Mouse (Mus musculus): ENCODE results near the gene Cacna1c. TPM values are rescaled to one million over a fixed set of nuclear protein-coding genes. Genes with fewer than 3 reads are reported as not detected.

Cacna1c gene
- polyA plus RNA-seq, 1 experiment from 2014 or later = 7.1 TPM

- H3K9ac ChIP-seq (replicated peaks; ENCODE audit: low read length) = no peak overlapping the region
These were observed 123.4 kb downstream of the Cacna1c start for GRCm38 (mm10) chr6:119072772-119073171.

GRCm38 (mm10) chr6:119070771-119071170, 125.4 kb downstream of the Cacna1c start:
- DNase-seq = no peak
- 76% methylated on average over 4 of the region's 4 CpGs for WGBS
- no peak for ATAC-seq (ENCODE audit: low FRiP score, low TSS enrichment)
- Histone ChIP-seq H3K4me3 (replicated peaks; ENCODE audit: low read depth, low read length) (no peak overlapping the region), H3K9ac (replicated peaks; ENCODE audit: low read length) (no peak overlapping the region), H3K4me2 (ENCODE audit: low read length) (no peak overlapping the region), H3K9me3 (ENCODE audit: control insufficient read depth, low read length) (no peaks in the 10 kb centered on the region), H3K4me1 (ENCODE audit: control insufficient read depth, insufficient read depth, low read length) (no peaks in the 10 kb centered on the region; the same call in 1 of the 2 replicates), H3K36me3 (ENCODE audit: control insufficient read depth, insufficient read depth, low read length) (no peaks in the 10 kb centered on the region), H3K27me3 (ENCODE audit: control insufficient read depth, insufficient read depth, low read length) (no peaks in the 10 kb centered on the region), H3K27ac (replicated peaks; ENCODE audit: low read depth, low read length) (no peak overlapping the region)

More at GRCm38 (mm10) chr6:119072772-119073171, 123.4 kb downstream of the Cacna1c start:
- ATAC-seq (ENCODE audit: low FRiP score, low TSS enrichment) = no peak
- Histone ChIP-seq H3K36me3 (ENCODE audit: control insufficient read depth, insufficient read depth, low read length) (no peaks in the 10 kb centered on the region), H3K27ac (replicated peaks; ENCODE audit: low read depth, low read length) (no peak overlapping the region), H3K4me3 (replicated peaks; ENCODE audit: low read depth, low read length) (no peak overlapping the region), H3K27me3 (ENCODE audit: control insufficient read depth, insufficient read depth, low read length) (no peaks in the 10 kb centered on the region), H3K9me3 (ENCODE audit: control insufficient read depth, low read length) (no peaks in the 10 kb centered on the region), H3K4me2 (ENCODE audit: low read length) (no peak overlapping the region), H3K4me1 (ENCODE audit: control insufficient read depth, insufficient read depth, low read length) (no peaks in the 10 kb centered on the region)
- DNase-seq = no peak
- WGBS = 74% methylated on average over 7 of the region's 7 CpGs

- no peak overlapping the region for H3K9ac ChIP-seq (replicated peaks; ENCODE audit: low read length)
- no peak for ATAC-seq (ENCODE audit: low FRiP score, low TSS enrichment)
- no peak for DNase-seq
- no peaks in the 10 kb centered on the region; the same call in 1 of the 2 replicates for H3K4me1 ChIP-seq (ENCODE audit: control insufficient read depth, insufficient read depth, low read length)
- whole genome bisulfite sequencing = 92% methylated on average over 3 of the region's 3 CpGs
- H3K4me3 ChIP-seq (replicated peaks; ENCODE audit: low read depth, low read length) = no peak overlapping the region
- no peaks in the 10 kb centered on the region for H3K36me3 ChIP-seq (ENCODE audit: control insufficient read depth, insufficient read depth, low read length)
- H3K9me3 ChIP-seq (ENCODE audit: control insufficient read depth, low read length) = no peaks in the 10 kb centered on the region
- H3K27me3 ChIP-seq (ENCODE audit: control insufficient read depth, insufficient read depth, low read length) = no peaks in the 10 kb centered on the region
- H3K27ac ChIP-seq (replicated peaks; ENCODE audit: low read depth, low read length) = no peak overlapping the region
- H3K4me2 ChIP-seq (ENCODE audit: low read length) = no peak overlapping the region
These were observed 125.9 kb downstream of the Cacna1c start for GRCm38 (mm10) chr6:119070351-119070750.

GRCm38 (mm10) chr6:119069145-119069544, 127.1 kb downstream of the Cacna1c start:
- Histone ChIP-seq H3K9ac (replicated peaks; ENCODE audit: low read length) (no peak overlapping the region), H3K4me1 (ENCODE audit: control insufficient read depth, insufficient read depth, low read length) (no peaks in the 10 kb centered on the region; the same call in 1 of the 2 replicates), H3K4me2 (ENCODE audit: low read length) (no peak overlapping the region), H3K27ac (replicated peaks; ENCODE audit: low read depth, low read length) (no peak overlapping the region), H3K4me3 (replicated peaks; ENCODE audit: low read depth, low read length) (no peak overlapping the region), H3K9me3 (ENCODE audit: control insufficient read depth, low read length) (no peaks in the 10 kb centered on the region), H3K27me3 (ENCODE audit: control insufficient read depth, insufficient read depth, low read length) (no peaks in the 10 kb centered on the region), H3K36me3 (ENCODE audit: control insufficient read depth, insufficient read depth, low read length) (no peaks in the 10 kb centered on the region)
- no peak for DNase-seq
- no peak for ATAC-seq (ENCODE audit: low FRiP score, low TSS enrichment)
- WGBS = 95% methylated on average over 5 of the region's 5 CpGs

GRCm38 (mm10) chr6:119068650-119069049, 127.6 kb downstream of the Cacna1c start:
- no peak overlapping the region for H3K4me2 ChIP-seq (ENCODE audit: low read length)
- WGBS = 80% methylated on average over 4 of the region's 4 CpGs
- no peak for ATAC-seq (ENCODE audit: low FRiP score, low TSS enrichment)

GRCm38 (mm10) chr6:119064961-119065360, 131.3 kb downstream of the Cacna1c start:
- H3K4me3 ChIP-seq (replicated peaks; ENCODE audit: low read depth, low read length) = no peak overlapping the region
- no peak overlapping the region for H3K9ac ChIP-seq (replicated peaks; ENCODE audit: low read length)
- ATAC-seq (ENCODE audit: low FRiP score, low TSS enrichment) (no peak), DNase-seq (no peak)
- no peak overlapping the region for H3K4me2 ChIP-seq (ENCODE audit: low read length)
- H3K27ac ChIP-seq (replicated peaks; ENCODE audit: low read depth, low read length) = no peak overlapping the region
- 89% methylated on average over 5 of the region's 5 CpGs for WGBS
- no peaks in the 10 kb centered on the region for H3K36me3 ChIP-seq (ENCODE audit: control insufficient read depth, insufficient read depth, low read length)
- H3K27me3 ChIP-seq (ENCODE audit: control insufficient read depth, insufficient read depth, low read length) = no peaks in the 10 kb centered on the region
- no peaks in the 10 kb centered on the region; the same call in 1 of the 2 replicates for H3K4me1 ChIP-seq (ENCODE audit: control insufficient read depth, insufficient read depth, low read length)
- no peaks in the 10 kb centered on the region for H3K9me3 ChIP-seq (ENCODE audit: control insufficient read depth, low read length)

More at GRCm38 (mm10) chr6:119068650-119069049, 127.6 kb downstream of the Cacna1c start:
- H3K9ac ChIP-seq (replicated peaks; ENCODE audit: low read length) = no peak overlapping the region
- no peak overlapping the region for H3K4me3 ChIP-seq (replicated peaks; ENCODE audit: low read depth, low read length)
- no peaks in the 10 kb centered on the region for H3K27me3 ChIP-seq (ENCODE audit: control insufficient read depth, insufficient read depth, low read length)
- no peaks in the 10 kb centered on the region for H3K36me3 ChIP-seq (ENCODE audit: control insufficient read depth, insufficient read depth, low read length)
- H3K9me3 ChIP-seq (ENCODE audit: control insufficient read depth, low read length) = no peaks in the 10 kb centered on the region
- no peaks in the 10 kb centered on the region; the same call in 1 of the 2 replicates for H3K4me1 ChIP-seq (ENCODE audit: control insufficient read depth, insufficient read depth, low read length)
- no peak overlapping the region for H3K27ac ChIP-seq (replicated peaks; ENCODE audit: low read depth, low read length)
- DNase-seq = no peak

- DNase-seq = no peak
- no peaks in the 10 kb centered on the region for H3K36me3 ChIP-seq (ENCODE audit: control insufficient read depth, insufficient read depth, low read length)
- no peak overlapping the region for H3K4me2 ChIP-seq (ENCODE audit: low read length)
- no peaks in the 10 kb centered on the region for H3K9me3 ChIP-seq (ENCODE audit: control insufficient read depth, low read length)
- no peak overlapping the region for H3K4me3 ChIP-seq (replicated peaks; ENCODE audit: low read depth, low read length)
- H3K9ac ChIP-seq (replicated peaks; ENCODE audit: low read length) = no peak overlapping the region
- H3K27me3 ChIP-seq (ENCODE audit: control insufficient read depth, insufficient read depth, low read length) = no peaks in the 10 kb centered on the region
- ATAC-seq (ENCODE audit: low FRiP score, low TSS enrichment) = no peak
- H3K27ac ChIP-seq (replicated peaks; ENCODE audit: low read depth, low read length) = no peak overlapping the region
- no peaks in the 10 kb centered on the region; the same call in 1 of the 2 replicates for H3K4me1 ChIP-seq (ENCODE audit: control insufficient read depth, insufficient read depth, low read length)
- 95% methylated on average over 9 of the region's 9 CpGs for WGBS
These were observed 131.8 kb downstream of the Cacna1c start for GRCm38 (mm10) chr6:119064430-119064829.

- ATAC-seq (ENCODE audit: low FRiP score, low TSS enrichment) (no peak), DNase-seq (no peak)
- Histone ChIP-seq H3K27ac (replicated peaks; ENCODE audit: low read depth, low read length) (no peak overlapping the region), H3K36me3 (ENCODE audit: control insufficient read depth, insufficient read depth, low read length) (no peaks in the 10 kb centered on the region), H3K27me3 (ENCODE audit: control insufficient read depth, insufficient read depth, low read length) (no peaks in the 10 kb centered on the region), H3K9ac (replicated peaks; ENCODE audit: low read length) (no peak overlapping the region), H3K4me2 (ENCODE audit: low read length) (no peak overlapping the region), H3K4me3 (replicated peaks; ENCODE audit: low read depth, low read length) (no peak overlapping the region), H3K4me1 (ENCODE audit: control insufficient read depth, insufficient read depth, low read length) (no peaks in the 10 kb centered on the region; the same call in 1 of the 2 replicates), H3K9me3 (ENCODE audit: control insufficient read depth, low read length) (no peaks in the 10 kb centered on the region)
These were observed 133.5 kb downstream of the Cacna1c start for GRCm38 (mm10) chr6:119062695-119063094.

GRCm38 (mm10) chr6:119058896-119059295, 137.3 kb downstream of the Cacna1c start:
- H3K27ac ChIP-seq (replicated peaks; ENCODE audit: low read depth, low read length) = 0 out of 2 replicates have a peak overlapping the region, but pooled peaks have one; percentile 13
- no peaks in the 10 kb centered on the region for H3K27me3 ChIP-seq (ENCODE audit: control insufficient read depth, insufficient read depth, low read length)
- WGBS = 57% methylated on average over 3 of the region's 3 CpGs
- peaks cover 6% of the 10 kb centered on the region; the same call in 1 of the 2 replicates for H3K36me3 ChIP-seq (ENCODE audit: control insufficient read depth, insufficient read depth, low read length)
- H3K4me2 ChIP-seq (ENCODE audit: low read length) = no peak overlapping the region
- DNase-seq (no peak), ATAC-seq (ENCODE audit: low FRiP score, low TSS enrichment) (no peak)
- no peaks in the 10 kb centered on the region for H3K9me3 ChIP-seq (ENCODE audit: control insufficient read depth, low read length)
- no peak overlapping the region for H3K4me3 ChIP-seq (replicated peaks; ENCODE audit: low read depth, low read length)
- H3K4me1 ChIP-seq (ENCODE audit: control insufficient read depth, insufficient read depth, low read length) = peaks cover 2% of the 10 kb centered on the region; the same call in 1 of the 2 replicates
- H3K9ac ChIP-seq (replicated peaks; ENCODE audit: low read length) = no peak overlapping the region

Measured in midbrain, embryonic 14.5 days (tissue).